Mouse (Mus musculus): ENCODE results near the gene Map2k2.
"Not testable (repeated sequence)": the region's sequence is repeated elsewhere in the genome, so short reads cannot be mapped to it uniquely, and the experiment has no call there.

The Map2k2 gene

DNA sequence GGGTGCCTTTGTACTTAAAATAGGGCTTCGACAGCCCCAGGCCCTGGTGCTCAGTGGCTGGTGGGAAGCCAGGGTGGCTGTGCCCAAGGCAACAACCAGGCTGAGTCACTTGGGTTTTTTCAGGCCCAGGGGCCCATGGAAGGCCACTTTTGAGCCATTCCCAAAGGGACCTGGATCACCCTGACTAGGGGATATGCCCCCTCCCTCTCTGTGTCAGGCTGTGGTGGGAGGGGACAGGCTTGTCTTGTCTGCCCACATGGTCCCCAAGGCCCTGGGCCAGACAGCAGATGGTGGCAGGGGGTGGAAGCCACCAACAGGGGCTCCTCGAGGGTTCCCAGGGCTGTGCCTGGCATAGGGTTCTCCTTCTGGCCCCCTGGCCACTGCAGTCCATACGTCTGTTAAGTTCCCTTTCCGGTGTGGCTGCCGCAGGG, 36.9 kb downstream of the Map2k2 start:
- DNase-seq (ENCODE audit: low read depth, low spot score): peak; percentile 65

DNA sequence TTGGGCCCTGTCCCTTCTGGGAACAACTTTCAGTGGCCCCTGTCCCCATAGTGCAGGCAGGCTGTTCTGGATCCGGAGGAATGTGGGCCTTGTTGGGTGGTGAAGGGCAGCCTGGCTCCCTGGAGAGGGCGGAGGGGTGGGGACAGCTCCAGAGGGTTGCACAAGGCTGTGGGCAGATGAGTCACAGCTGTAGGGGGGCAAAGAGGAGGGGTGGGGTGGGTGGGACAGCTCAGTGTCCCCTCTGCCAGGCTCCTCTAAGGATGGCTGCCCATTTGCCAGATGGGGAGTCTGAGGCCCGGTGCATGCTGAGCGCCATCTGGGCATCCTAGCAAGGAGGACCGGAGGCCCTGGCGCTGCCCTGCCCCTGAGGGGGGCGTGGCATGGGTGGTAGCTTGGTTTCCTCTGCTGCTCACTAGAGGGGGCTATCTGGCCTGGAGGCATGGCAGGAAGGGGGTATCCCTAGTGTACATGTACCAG, 37.5 kb downstream of the Map2k2 start:
- DNase-seq (ENCODE audit: low read depth, low spot score): peak; percentile 66

DNA sequence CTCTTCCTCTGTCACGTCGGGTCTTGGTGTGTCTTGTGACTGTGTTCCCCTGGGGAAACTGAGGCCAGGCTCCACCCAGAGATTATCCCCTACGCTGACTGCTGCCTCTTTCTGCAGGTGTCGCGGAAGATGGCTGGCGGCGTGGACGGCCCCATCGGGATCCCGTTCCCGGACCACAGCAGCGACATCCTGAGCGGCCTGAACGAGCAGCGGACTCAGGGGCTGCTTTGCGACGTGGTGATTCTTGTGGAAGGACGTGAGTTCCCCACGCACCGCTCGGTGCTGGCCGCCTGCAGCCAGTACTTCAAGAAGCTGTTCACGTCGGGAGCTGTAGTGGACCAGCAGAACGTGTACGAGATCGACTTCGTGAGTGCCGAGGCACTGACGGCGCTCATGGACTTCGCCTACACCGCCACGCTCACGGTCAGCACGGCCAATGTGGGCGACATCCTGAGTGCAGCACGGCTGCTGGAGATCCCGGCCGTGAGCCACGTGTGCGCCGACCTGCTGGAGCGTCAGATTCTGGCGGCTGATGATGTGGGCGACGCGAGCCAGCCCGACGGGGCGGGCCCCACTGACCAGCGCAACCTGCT, 38.2 kb downstream of the Map2k2 start:
- no peak for DNase-seq (ENCODE audit: low read depth, low spot score)

DNA sequence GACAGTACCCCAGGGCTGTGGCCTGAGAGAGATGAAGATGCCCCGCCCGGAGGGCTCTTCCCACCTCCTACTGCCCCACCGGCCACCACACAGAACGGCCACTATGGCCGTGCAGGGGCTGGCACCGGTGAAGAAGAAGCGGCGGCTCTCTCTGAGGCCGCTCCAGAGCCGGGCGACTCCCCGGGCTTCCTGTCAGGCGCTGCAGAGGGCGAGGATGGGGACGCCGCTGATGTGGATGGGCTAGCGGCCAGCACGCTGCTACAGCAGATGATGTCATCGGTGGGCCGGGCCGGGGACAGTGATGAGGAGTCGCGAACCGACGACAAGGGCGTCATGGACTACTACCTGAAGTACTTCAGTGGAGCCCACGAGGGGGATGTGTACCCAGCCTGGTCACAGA, 39.0 kb downstream of the Map2k2 start:
- no peak for DNase-seq (ENCODE audit: low read depth, low spot score)

DNA sequence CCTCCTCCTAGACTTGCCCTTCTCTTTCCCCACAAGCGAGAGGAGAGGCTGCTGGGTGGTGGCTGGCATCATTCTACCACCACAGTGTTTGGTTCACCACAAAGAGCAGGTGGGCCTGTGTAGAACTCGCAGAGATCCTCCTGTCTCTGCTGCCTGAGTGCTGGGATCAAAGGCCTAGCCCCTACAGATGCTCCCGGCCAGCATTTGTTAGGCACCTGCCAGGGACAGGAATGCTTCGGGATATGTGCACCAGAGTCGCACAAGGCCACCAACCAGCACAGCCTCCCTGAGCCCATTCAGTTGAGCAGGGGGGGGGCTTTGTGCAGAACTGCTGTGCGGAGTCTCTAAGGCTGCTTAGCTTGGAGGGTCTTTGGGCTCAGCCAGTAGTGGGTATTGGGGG, 39.6 kb downstream of the Map2k2 start:
- no peak for DNase-seq (ENCODE audit: low read depth, low spot score)

DNA sequence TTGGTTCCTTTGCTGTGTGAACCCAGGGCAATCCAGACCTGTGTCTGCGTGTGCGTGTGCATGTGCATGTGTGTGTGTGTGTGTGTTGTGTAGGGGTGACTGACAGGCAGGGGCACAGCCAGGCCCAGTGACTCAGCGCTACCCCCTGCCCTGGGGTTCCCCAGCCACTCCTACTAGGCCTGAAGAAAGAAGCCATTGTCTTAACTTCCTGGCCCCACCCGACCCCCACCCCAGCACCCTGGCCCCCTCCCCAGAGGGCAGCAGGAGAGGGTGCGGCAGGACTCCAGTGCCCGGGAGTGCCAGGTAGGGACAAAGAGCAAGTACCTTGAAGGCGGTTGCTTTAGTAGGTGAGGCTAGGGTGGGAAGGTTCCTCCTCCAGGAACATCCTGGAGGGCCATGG, 40.1 kb downstream of the Map2k2 start:
- DNase-seq (ENCODE audit: low read depth, low spot score): no peak

DNA sequence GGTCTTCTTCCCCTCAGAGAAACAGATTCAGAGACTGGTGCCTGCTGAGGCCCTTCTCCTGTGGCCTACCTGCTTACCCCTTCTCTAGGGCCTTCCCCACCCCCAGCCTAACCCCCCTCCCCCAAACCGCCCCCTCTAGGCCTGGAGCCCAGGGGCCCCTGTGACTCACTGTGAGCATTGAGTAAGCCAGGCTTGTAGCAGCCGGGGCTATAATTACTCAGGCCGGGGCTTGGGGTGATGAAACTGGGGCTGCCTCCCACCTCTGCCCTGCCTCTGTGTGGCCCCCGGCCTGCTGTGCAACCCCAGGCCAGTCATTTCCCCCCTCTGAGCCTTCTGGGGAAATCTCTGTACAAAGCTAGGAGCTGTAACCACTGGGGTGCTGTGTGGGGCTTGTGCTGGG, 40.6 kb downstream of the Map2k2 start:
- DNase-seq (ENCODE audit: low read depth, low spot score): peak; percentile 58

DNA sequence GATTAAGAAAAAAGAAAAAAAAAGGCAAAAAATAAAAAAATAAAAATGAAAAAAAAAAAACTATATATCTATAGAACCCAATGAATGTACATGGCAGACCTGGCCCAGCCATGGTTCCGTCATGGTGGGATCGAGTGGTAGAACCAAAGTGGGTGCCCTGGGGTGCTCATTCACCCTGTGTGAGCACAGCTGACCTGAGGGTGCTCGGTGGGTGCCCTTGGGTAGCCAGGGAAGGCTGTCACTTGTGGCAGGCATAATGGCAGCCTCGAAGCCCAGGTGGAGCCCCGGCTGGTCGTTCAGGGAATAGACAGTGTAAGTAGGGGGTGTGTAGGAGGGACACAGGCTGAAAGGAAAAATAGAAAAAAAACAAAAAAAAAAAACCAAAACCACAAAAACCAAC, 45.5 kb downstream of the Map2k2 start:
- no peak for DNase-seq (ENCODE audit: low read depth, low spot score)

DNA sequence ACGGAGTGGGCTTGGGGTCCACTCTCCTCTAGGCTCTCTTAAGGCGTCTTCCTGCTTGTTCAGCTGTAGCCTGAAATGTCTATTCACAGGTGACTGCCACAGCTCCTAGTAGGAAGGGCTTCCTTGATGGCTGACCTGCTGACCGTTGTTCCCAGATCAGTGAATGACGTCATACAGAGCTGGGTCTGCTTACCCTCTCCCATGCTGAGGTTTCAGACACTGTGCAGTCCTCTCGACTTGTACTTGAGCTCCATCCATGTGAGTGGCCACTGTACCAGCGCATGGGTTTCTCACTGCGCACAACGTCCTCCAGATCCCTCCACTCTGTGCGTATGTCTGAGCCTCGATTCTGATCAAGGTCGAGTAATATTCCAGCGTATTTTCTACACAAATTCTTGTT, 46.9 kb downstream of the Map2k2 start:
- no peak for DNase-seq (ENCODE audit: low read depth, low spot score)

DNA sequence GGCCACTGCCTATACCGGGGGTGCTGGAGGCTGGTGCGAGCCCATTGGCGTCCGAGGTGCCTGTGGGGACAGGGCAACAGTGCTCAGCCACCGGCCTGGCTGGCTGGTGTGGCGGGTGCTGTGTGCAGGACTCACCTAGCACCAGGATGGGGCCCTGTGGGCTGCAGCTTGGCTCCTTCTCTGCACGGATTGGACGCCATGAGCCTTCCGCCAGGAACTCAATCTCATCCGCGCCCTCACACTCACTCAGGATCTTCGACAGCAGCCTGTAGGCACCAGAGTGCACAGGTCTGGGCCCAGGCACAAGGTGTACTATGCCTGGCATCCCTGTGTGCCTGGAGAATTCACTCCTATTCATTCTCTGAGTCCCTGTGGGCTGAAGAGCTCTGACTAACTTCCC, 48.6 kb downstream of the Map2k2 start:
- DNase-seq (ENCODE audit: low read depth, low spot score): no peak

DNA sequence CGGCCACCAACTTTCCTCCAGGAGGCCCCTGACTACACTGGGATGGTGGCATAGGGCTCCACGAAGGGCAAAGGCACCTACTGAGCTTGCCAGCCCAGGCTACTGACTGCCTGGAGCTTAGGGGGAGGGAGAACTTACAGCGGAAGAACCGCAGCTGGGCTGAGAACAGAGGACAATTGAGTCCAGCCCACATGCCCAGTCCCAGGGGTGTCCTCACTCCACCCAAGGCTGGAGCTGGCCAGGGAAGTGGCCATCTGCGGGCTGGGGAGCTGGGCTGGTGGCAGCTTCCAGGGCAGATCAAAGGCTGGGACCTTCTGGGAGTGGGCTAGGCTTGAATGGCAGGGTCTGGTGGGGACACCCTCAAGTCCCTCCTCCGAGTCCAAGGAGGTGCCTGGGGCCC, 49.0 kb downstream of the Map2k2 start:
- DNase-seq (ENCODE audit: low read depth, low spot score): peak; percentile 86

DNA sequence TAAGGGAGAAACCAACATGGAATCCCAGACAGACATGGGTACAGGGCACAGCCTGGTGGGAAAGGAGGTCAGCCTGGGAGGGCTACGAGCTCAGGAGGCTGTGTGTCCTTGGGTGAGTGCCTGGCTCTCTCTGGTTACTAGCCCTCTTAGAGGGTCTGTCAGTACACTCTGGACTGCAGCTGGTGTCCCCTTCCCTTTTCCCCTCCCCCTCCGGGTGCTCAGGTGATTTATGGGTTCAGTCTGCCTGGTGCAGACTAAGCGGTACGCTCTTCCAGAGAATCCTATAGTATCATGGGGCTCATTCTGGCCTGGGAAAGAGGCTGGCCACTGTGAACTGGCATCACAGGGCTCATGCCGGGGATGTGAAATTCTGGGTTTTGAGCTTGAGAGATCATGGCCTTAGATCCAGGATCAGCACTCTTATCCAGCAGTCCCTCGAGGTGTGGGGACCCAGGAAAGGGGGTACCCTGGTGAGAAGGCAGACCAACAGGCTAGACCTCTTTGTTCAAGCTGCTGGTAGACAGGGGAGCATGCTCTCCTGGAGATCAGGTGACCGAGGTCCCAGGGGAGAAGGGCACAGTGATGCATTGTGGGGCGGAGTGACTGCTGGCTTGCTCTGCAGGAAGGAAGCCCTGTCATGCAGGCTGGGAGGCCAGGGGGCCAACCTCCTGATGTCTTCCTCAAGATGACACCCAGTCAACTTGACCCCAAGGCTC, 56.0 kb downstream of the Map2k2 start:
- DNase-seq (ENCODE audit: low read depth, low spot score): no peak

DNA sequence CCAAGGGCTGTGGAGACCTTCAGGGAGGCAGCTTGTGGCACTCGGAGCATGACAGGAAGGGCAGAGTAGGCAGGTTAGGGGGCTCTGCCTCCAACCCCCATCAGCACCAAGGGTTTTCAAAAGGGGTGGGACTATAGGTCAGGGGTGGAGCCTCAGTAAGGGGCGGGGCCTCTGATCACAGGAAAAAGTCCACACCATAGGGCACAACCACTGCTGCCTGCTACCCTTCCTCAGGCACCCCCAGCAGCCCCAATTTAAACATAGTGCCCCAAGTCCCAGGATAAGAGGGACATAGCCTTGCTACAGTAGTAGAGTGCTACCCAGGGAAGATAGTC, 56.6 kb downstream of the Map2k2 start:
- DNase-seq (ENCODE audit: low read depth, low spot score): no peak

DNA sequence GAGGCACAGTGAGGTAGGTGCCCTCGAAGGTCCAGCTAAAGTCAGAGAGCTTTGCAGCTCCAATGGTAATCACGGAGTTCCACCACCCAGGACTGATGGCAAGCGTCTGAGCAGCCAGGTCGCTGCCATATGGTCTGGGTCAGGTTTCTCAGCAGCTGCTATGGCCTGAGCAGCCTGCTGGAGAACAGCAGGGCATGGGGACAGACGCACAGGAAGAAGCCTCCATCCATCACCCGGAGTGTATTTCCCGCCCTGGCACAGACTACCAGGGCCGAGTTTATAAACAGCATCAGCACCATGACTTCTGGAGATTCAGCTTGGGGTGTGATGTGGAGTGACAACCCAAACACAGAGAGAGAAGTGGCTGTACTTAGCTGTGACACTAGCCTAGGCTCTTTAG, 59.4 kb downstream of the Map2k2 start:
- peak; percentile 88 for DNase-seq (ENCODE audit: low read depth, low spot score)

DNA sequence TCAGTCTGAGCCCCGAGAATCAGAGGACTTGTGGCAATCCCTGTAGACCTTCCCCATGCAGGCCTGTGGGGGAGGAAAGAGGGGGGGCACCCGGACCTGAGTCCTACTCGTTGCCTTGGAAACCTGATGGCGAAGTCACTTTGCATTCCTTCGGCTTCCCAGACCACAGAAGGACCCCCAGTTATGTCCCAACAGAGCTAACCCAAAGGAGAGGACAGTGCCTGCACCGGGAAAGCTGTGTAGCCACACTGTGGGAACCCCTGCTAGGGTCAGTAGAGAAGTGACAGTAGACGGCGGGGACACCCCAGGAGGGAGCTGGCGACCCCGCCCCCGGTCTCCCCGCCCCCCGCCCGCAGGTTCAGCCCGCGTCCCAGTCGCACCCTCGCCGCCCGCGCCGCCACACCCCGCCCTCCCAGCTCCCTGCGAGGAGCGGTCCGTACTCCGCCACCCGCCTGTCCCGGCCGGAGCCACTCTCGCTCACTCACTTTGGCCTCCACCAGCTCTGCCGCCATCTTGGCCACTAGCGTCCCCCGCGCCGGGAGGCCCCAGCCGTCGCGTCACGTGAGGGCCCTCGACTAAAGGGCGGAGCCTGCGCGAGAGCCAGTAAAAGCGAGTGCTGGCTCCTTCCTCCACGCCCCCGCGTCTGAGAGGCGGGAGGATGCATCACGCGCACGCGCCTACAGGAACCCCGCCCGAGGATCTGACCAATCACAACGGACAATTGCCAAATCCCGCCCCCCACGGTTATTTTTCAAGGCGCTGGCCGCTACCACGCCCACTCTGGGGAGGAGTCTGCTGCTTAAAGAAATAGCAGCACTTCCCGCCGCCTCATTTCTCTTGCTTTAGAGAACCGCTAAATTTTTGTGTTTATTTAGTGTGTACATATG, 61.7 kb downstream of the Map2k2 start, which contains the start of gene Pias4:
TSS of gene Pias4 (minus strand) at position 724 of the 887 bp plus-strand sequence.
- peak; percentile 100 for DNase-seq (ENCODE audit: low read depth, low spot score)

DNA sequence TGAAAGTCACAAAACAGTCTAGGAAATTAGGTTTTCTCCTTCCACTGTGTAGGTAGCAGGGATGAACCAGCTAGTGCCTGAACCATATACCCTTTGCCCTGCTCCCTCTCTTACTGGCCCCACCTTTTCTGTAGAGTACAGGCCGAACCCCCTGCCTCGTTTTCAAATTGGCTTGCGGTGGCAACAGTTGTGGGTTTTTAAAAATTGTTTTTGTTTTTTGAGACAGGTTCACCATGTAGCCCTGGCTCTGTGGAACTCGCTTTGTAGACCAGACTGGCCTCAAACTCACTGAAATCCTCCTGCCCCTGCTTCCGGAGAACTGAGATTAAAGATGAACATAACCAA, 62.3 kb downstream of the Map2k2 start:
- no peak for DNase-seq (ENCODE audit: low read depth, low spot score)

DNA sequence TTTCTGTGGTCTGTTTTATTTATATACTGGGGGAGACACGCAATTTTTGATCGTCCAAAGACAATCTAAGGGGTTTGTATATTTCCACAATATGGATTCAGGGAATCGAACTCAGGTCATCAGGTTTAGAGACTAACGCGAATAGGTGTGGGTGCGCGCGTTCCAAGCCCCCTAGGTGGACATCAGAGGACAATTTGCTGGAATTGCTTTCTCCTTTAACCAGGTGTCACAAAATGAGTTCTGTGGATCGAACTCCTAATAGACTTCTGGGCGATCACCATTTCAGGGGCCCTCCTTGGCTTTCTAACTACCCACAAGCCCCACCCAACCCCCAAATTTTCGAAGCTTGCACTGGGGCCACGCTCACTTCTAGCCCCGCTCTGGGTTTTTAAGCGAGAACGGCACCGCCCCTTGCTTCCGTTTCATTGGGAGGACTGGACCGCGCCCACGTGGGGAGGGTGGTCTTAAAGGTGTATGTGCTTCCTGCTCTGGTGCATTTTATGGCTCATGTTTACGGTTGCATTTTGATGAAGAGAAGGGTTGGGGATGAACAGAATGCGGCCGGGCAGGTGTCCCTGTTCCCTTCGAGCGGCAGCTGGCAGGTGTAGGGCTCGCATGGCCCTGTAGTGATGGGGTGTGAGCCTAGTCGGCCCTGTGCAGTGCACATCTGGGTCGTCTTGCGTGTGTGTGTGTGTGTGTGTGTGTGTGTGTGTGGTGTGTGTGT, 63.0 kb downstream of the Map2k2 start:
- peak; percentile 91 for DNase-seq (ENCODE audit: low read depth, low spot score)

DNA sequence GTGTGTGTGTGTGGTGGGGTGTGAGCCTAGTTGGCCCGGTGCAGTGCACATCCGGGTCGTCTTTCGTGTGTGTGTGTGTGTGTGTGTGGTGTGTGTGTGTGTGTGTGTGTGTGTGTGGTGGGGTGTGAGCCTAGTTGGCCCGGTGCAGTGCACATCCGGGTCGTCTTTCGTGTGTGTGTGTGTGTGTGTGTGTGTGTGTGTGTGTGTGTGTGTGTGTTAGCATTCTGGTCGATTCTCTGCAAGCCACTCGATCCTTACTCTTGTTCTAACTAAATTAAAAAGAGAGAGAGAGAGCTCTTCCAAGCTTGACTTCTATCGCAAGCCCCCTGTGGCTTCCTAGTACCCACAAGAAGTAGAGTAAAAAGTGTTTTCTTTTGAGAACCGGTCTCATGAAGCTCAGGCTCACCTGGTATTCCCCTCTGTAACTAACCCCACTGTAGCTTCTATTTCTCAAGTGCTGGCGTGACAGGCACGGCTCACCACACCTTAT, 63.7 kb downstream of the Map2k2 start:
- DNase-seq (ENCODE audit: low read depth, low spot score): not testable (repeated sequence)

DNA sequence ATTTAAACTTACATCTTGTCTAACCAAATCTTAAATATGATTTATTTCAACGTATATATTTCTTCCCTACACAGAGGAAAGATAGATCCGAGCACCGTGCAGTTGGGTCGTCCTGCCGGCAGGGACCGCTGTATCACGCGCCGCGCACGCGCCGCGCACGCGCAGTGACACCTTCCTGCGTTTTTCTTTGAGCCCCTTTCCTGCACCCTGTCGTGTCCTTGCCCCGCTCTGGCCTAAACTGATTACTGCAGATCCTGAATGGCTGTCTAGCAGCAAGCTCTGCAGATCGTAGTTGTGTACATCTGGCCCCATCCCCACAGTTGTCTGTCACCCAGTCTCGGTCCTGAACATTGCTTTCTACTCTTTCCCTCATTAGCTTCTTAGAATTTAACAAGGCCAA, 67.4 kb downstream of the Map2k2 start:
- peak; percentile 92 for DNase-seq (ENCODE audit: low read depth, low spot score)

DNA sequence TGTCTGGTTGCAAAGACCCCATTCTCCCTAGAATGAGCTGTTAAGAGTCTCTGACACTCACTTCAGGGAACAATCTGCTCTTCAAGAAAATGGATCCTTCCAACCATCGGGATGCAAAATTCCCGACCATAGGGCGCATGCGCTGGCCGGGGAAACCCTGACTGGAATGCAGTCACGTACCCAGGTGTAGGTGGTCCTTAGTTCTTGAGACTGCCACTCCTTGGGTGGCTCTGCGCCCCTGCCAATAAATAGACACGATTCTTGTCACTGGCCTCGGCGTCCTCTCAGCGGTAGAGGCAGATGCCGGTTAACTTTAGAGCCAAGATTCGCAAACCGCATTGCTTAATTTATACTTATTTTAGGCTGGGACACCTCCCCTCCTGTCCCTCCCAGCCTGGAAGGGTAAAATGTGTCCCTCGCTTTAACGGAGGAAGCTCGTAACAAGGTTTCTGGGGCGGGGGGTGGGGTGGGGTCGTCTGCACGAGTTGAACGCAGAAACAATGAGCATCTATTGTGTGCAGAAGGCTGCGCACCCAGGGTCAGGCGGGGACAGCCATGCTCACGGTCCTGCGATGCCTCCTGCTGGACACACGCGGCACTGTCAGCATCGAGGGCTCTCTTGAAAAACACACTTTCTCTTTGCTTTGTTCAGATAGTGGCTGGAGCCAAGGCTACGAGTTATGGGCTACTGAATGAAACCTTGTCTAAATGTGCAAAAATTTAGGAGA, 69.1 kb downstream of the Map2k2 start:
- DNase-seq (ENCODE audit: low read depth, low spot score): peak; percentile 96

DNA sequence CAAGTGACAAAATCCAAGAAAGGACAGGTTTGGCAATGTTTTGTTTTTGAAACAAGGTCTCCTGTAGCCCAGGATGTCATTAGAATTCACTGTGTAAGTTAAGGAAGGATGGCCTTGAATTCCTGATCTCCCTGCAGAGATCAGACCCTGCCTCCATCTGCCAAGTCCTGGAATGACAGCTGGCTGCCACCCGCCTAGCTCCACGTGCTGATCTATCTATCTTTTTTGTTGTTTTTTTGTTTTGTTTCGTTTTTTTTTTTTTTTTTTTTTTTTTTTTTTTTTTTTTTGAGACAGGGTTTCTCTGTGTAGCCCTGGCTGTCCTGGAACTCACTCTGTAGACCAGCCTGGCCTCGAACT, 69.6 kb downstream of the Map2k2 start:
- DNase-seq (ENCODE audit: low read depth, low spot score): peak; percentile 69
